Mouse (Mus musculus): ENCODE results near the gene Ankle2.

Gene Ankle2

DNA sequence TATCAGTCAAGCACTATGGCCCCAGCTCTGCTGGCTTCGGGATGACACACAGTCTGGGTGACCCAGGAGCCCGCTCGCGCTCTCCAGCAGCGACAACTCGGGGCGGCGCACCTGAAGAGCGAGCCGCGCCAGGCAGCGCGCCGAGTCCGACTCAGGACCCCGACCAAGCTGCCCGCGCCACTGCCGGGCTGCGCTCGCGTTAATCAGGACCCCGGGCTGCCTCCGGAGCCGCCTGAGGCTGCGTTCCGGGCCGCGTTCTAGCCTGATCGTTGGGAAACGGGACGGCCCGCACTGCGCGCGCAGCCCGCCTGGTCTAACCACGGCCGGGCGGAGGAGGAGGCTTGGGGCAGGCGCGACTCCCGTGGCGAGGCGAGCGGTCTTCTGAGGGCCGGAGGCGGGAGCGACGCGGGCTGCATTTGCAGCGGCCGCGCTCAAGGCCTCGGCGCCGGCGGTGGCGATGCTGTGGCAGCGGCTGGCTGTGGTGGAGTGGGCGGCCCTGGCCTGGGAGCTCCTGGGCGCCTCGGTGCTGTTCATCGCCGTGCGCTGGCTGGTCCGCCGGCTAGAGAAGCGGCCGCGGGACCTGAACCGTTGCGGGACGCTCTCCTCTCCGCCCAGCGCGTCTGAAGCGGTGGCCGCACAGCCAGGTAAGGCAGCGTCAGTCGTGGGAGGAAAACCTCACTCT is at the start of gene Ankle2:
Ankle2 (plus strand) TSS at position 225 of the 682 bp plus-strand sequence.
- peak; percentile 93 for DNase-seq (ENCODE audit: low spot score)

DNA sequence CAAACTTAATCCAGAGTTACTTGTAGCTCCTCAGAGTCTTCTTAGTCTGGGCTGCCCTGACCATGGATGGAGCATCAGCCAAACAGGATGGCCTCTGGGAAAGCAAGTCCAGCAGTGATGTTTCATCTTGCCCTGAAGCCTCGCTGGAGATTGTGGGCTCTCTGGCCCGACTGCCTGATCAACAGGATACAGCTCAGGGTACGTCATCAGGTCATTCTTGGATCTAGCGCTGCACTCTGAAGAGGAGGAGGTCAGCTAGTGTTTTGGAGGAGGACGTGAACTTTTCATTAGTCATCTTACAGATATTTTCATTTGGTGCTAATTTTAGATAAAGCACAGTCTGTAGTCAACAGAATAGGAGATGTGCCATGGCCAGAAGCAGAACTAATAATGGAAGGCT is 49.1 kb upstream of the Ankle2 start:
- DNase-seq (ENCODE audit: low spot score), result no peak

DNA sequence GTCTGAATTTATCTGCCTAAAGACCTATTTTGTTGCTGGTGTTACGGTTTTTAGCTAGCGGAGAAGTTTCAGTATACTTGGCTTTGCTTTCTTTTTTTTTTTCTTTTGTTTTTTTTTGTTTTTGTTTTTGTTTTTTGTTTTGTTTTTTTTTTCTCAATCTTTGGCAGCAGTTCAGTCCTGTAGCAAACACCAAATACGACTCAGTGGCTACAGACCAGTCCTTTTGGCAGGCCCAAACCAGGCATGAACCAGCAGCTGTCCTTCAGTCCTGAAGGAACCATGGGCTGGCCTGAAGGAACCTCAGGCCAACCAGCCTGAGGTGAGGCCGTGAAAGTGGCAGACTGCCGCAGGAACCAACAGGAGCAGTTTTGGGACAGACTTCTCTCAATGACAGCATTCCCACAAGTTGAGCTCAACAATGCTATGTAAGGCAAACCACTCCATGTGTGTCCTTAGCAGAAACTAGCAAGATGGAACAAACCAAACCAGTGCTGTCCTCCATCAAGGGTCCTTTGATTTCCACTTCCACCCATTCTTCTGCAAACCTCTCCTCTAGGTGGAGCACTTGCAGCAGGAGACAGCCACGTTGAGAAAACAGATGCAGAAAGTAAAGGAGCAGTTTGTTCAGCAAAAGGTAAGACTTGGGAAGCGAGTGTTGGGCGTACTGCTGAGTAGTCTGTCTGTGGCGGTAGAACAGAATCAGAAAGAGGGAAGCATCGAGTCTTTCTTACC is 27.5 kb upstream of the Ankle2 start:
- DNase-seq (ENCODE audit: low spot score), result no peak

DNA sequence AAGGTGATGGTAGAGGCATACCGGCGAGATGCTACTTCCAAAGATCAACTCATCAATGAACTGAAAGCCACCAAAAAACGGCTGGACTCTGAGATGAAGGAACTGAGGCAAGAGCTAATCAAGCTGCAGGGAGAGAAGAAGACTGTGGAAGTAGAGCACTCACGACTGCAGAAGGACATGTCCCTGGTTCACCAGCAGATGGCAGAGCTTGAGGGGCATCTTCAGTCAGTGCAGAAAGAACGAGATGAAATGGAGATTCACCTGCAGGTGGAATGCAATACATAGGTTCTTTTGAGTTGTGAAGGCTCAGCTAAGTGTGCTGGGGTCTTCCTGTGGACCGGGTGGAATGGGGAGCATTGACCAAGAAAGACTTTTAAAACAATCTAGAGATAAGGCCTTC is 26.0 kb upstream of the Ankle2 start:
- DNase-seq (ENCODE audit: low spot score), result no peak

DNA sequence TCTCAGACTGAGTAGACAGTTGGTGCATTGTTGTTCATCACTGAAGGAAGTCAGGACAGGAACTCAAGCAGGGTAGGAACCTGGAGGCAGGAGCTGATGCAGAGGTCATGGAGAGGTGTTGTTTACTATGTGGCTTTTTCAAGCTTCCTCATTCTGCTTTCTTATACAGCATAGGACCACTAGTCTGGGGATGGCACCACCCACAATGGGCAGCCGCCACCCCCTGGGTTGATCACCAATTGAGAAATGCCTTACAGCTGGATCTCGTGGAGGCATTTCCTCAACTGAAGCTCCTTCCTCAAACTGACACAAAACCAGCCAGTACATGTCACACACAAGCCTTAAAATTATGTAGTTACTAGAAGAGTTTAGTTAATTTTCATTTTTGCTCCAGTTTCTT is 19.5 kb upstream of the Ankle2 start:
- DNase-seq (ENCODE audit: low spot score), result no peak

DNA sequence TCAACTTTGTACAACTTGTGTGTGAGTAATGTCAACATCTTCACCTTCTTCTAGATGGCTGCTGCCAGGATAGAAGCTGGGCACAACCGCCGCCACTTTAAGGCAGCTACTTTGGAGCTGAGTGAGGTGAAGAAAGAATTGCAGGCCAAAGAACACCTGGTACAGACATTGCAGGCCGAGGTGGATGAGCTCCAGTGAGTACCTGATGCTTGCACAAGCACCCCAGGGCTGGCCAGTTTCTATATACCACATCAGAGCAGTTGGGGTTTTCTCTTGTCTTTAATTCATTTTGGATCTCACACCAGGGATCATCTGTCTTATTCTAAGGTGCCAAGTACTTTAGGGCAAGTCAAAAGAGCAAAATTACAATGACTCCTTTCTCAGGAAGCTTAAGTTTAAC is 14.0 kb upstream of the Ankle2 start:
- DNase-seq (ENCODE audit: low spot score), result no peak

DNA sequence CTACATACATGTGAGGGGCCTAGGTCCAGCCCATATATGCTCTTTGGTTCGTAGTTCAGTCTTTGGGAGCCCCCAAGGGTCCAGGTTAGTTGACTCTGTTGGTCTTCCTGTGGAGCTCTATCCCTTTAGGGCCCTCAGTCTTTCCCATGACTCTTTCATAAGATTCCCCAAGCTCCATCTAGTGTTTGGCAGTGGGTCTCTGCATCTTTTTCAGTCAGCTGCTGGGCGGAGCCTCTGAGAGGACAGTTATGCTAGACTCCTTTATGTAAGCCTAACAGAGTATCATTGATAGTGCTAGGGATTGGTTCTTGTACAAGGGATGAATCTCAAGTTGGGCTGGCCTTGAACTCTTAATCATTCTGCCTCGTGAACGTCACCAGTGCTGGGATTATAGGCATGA is 10.5 kb upstream of the Ankle2 start:
- DNase-seq (ENCODE audit: low spot score), result no peak

DNA sequence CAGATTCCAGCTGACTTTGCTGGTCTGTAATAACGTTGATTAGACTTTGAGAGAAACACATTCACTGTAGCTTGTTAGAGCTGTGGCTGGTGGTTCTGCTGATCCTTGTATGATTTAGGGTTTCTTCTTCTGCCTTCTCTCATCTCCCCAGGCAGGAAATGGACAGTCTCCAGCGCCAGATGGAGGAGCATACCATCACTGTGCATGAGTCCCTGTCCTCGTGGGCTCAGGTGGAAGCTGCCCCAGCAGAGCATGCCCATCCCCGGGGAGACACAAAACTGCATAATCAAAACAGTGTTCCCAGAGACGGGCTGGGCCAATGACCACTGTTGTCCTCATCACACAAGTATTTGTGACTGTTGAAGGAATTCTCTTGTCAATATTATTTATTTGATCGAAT is 8.0 kb upstream of the Ankle2 start:
- no peak for DNase-seq (ENCODE audit: low spot score)

DNA sequence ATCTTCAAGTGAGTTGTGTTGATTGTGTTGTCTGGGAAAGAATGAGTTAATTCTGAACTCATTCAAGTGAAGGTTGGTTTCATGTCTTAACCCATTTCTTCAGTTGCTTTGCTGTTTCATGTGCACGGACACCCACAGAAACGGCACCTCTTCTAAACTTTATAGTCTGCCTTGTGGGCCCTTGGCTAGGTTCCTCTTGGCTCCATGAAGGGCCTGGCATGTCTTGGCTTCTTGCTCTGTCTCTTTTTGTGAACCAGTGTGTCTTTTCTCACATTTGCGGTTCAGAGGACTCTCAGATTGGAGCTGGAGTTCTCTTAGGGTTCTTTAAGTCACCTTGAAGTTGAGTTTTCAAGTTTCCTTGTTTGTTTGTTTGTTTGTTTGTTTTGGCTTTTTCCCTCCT is 5.7 kb upstream of the Ankle2 start:
- DNase-seq (ENCODE audit: low spot score), result no peak

DNA sequence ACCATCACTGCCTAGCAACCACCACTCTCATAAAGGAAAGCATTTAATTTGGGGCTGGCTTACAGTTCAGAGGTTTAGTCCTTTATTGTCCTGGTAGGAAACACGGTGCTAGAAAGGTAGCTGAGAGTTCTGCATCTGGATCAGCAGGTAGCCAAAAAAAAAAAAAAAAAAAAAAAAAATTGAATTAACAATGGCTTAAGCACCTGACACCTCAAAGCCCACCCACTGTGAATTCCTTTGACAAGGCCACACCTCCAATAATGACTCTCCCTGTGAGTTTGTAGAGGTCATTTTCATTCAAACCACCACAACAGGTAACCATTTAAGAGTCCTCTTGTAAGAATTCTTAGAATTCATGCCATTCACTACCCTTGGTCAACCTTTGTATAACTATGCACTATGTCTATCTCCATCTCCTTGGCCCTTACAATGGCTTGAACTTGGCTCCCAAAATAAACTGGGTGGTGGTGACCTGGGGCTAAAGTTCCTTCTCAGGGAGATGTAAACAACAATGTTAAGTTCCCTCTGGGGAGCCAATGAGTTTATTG is 3.4 kb upstream of the Ankle2 start:
- no peak for DNase-seq (ENCODE audit: low spot score)

DNA sequence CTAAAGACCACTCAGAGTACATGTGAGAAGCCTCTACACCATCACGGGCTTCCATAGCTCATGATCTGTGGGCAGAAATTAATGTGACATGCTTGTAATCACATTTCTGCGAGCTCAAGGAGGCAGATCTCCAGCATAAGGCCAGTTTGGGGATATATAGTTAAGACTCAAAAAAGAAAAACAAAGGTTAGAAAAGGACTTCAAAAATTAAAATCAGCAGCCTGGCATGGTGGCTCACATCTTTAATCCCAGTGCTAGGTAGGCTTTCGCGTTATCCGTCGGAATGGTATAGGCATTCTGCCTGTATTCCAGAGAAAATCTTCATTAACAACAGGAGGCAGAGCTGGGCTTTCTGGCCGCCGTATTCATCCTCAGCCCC is 414 bp upstream of the Ankle2 start:
- DNase-seq (ENCODE audit: low spot score), result no peak

DNA sequence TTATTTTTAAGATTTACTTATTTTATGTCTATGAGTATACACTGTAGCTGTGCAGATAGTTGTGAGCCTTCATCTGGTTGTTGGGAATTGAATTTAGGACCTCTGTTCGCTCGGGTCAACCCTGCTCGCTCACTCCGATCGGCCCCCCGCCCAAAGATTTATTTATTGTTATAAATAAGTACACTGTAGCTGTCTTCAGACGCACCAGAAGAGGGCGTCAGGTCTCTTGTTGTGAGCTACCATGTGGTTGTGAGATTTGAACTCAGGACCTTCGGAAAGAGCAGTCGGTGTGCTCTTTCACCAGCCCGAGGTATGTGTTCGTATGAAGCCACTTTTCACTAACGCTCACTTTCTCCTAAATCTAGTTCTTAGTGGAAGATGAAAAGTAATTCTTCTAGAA is 834 bp downstream of the Ankle2 start:
- no peak for DNase-seq (ENCODE audit: low spot score)

DNA sequence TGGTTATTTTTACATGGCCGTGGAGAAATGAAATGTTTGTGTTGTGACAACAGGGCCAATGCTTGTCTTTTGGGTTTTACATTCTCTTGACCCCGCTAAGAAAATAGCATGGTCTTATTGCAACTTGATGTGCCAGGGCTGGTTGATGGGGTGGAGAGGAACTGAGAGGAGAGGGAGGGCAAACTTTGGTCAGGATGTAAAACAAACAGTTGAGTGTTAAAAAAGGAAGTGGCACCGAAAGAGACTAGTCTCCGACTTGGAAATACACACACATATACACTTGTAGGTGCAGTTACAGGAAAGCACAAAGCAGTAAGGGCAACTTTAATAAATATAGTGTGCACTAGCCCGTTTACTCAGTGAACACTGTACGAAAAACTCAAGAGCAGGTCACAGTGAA is 1.5 kb downstream of the Ankle2 start:
- no peak for DNase-seq (ENCODE audit: low spot score)

DNA sequence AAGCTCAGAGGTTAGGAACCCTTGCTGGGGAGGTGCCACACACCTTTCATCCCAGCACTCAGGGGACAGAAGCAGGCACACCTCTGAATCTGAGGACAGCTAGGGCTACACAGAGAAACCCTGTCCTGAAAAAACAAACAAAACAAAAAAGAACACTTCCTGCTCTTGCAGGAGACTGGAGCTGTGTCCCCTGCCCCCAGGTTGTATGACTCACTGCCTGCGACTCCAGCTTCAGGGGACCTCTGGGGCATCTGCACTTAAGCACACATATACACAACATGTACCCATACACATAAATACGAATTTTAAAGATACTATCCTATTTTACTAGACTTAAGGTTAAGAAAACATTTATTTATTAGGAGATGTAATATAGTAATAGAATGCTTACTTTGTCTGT is 13.3 kb downstream of the Ankle2 start:
- DNase-seq (ENCODE audit: low spot score), result no peak

DNA sequence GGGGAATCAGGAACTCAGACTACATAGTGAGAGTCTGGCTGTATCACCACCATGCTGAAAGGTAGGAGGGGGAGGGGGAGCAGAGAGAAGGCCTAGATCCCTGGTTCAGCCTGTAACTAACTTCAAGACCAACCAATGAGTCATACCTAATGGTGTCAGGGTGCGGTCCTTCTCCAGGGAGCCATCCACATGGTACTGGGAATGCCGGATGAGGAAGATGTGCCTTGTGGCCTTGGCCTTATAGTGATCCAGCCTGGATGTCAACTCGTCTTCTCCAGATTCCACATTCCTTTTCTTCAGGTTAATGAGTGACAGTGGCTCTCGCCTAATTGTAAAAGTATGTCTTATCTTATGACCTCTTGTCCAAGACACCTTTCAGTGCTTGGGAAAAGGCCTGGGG is 36.1 kb downstream of the Ankle2 start:
- DNase-seq (ENCODE audit: low spot score), result no peak

DNA sequence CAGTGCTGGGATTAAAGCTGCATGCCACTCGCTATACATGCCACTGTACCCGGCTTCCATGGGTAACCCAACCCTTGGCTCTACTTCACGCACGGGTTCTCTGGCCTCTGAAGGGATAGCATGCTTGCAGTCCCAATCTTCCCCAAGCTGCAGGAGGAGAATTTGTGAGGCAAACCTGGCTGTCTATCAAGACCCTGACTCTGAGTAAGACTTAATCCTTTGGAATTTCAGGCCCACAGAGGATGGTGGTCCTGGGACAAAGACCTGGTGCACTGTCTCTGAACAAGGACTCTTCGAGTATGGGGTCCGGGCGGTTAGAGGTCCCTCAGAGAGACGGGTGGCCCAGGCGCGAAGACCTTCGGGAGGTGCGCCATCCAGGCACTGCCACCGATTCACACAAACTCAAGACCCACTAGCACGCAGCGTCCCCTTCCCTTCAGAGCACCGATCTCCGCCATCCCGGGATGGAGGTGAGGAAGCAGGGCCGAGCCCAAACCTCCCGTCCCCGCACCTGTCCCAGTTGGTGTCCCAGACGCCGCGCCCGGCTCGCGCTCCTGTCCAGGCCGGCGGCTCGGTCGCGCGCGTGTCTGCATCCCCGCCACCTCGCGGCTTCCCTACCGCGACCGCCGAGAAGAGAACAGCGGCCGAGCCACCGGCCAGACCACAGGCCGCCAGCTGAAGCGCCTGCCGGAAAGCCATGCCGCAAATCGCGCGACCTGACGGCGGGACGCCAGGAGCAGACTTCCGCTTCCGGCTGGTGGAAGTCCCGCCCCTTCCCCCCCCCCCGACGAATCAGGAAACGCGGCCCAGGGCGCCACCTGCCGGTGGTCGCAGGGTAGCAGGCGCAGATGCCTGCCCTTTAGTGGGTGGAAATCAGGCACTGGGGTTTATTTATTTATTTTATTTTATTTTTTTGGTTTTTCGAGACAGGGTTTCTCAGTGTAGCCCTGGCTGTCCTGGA is 38.6 kb downstream of the Ankle2 start, which contains the start of gene Pgam5:
Pgam5 (minus strand) TSS at position 773 of the 961 bp plus-strand sequence.
- DNase-seq (ENCODE audit: low spot score), result peak; percentile 72

DNA sequence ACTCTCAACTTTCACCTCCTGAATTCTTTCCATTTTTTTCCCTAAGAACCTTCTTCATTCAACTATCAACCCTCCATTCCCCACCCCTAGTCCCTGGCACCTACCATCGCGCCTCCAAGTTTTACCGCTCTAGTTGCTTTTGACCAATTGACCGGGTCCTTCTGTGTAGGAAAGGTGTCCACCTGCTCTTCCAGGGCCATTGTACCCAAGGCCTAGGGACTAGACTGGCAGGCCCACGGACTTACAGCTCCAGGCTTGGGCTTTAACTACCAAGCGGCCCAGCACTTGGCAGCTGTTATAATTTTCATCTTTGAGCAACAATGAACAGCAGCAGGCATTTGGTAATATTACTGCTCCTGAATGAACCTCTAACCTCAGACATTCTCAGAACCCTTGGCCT is 39.4 kb downstream of the Ankle2 start:
- no peak for DNase-seq (ENCODE audit: low spot score)

DNA sequence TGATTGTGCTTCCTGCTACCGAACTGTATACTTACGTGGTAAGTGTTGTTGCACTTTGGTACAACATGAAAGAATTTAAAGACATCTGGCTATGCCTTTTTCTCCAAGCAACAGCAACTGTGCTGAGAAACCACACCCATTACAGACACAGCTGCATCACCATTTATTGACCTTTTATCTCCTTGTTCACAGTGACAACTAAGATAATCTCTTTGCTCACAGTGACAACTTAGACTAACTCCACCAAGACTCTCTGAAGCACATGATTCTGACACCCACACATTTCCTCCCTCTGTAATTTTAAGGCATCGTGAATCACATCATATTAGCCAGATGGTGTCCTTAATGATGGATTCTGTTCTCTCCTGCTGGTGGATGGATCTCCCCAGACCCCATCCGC is 43.3 kb downstream of the Ankle2 start:
- no peak for DNase-seq (ENCODE audit: low spot score)

DNA sequence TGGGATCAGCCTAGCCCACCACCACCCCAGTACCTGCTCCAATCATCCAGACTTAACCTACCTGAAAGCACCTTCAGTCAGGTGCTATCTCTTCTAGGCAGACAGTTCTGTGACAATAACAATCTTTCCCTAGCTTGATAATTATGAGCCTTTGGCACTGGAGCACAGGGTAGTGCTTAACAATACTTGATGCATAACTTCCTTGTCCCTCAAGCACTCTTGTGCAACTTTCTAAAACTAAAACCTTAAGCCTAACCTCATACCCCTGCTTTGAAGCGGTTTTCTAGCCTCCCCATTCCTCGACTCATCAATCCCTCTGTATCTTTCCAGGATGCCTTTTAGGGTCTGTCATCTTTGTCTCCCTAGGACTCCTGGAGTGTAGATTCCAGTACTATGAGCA is 44.0 kb downstream of the Ankle2 start:
- DNase-seq (ENCODE audit: low spot score), result no peak

DNA sequence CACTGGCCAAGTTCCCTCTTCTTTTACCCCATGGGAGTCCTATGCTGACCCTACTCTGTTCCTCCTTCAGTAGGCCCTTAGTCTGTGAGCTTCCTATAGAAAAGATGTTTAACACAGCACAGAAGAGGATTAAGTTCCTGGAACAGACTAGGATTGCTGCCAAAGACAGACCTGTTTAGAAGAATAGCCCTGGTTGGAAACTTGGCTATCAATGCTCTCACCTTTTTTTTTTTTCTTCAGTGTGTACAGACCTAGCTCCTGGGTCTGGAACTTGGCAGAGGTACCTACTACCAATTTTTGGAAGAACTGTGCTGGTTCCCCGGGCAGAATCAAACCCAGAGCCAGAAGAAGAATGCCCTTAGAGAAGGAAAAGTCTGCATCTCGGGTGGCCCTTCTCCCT is 45.6 kb downstream of the Ankle2 start:
- no peak for DNase-seq (ENCODE audit: low spot score)

DNA sequence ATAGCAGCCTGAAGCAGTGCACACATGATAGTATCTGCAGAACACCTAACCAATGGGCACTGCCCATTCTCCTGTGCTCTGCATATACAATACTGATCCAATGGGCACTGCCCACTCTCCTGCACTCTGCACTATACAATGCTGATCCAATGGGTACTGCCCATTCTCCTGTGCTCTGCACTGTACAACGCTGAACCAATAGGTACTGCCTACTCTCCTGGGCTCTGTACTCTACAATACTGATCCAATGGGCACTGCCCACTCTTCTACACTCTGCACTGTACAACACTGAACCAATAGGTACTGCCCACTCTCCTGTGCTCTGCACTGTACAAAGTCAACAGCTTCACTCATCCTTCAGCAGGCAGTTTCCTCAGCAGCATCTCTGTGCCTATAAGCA is 46.1 kb downstream of the Ankle2 start:
- DNase-seq (ENCODE audit: low spot score), result no peak

DNA sequence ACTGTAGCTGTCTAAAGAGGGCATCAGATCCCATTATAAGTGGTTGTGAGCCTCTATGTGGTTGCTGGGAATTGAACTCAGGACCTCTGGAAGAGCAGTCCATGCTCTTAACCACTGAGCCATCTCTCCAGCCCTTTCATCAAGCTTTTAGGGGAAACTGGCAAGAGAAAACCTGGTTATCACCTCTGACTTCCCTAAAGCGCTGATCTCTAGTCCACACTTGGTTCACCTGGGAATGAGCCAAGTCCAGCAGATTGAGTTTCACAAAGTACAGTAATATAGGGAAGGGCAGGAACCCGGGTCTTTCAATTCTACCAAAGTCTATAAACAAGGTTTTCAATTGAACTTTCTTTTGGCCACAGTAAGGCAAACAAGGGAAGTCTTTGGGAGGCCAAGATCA is 51.2 kb downstream of the Ankle2 start:
- no peak for DNase-seq (ENCODE audit: low spot score)

DNA sequence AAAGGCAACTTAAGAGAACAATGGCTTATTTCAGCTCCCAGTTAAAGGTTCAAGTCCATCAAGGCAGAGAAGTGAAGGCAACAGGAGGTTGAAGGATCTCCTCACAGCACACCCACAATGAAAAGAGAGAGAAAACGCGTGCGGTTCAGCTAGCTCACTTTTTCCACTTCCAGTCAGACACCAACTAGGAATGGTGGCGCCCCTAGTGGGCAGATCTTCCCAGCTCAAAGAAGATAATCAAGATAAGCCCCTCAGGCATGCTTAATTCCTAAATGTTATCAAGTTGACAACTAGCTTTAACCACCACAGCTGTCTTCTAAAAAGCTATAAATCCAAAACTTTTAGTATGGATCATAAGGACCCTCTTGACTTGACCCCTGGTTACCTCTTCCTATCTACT is 53.7 kb downstream of the Ankle2 start:
- DNase-seq (ENCODE audit: low spot score), result no peak
